Mouse (Mus musculus): ENCODE results near the gene Nol4l. TPM values are rescaled to one million over a fixed set of nuclear protein-coding genes. Genes with fewer than 3 reads are reported as not detected.
A peak's percentile ranks its signal among the peaks of the same experiment; 100 is the strongest.

The Nol4l gene
- polyA plus RNA-seq, 2 experiments = 3.7 to 5.7 TPM

DNA sequence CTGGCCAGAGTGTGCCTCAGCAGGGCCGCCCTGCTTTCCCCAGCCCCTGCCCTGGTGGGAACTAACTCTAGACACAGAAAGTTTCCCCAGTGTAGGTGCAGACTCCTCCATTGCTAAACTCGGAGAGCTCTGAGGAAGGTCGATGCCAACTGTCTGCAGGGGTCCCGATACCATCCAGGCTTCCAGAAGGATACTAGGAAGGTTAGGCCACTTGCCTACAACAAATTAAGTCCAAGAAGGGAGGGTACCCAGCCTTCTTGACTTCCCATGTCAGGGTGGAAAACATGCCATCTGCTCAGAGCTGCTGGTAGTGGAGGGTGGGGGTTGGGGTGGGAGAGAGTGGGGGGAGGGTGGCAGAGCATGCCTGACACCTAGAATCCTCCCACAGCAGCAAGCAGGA is 15.0 kb upstream of the Nol4l start:
- Histone ChIP-seq H3K4me3 (ENCODE audit: insufficient read depth in 1 of 2, low read depth in 2 of 2, low read length in 2 of 2) (no peak overlapping the region), H3K27me3 (ENCODE audit: control insufficient read depth, insufficient read depth, low read length) (no peaks in the 10 kb centered on the region), H3K4me1 (replicated peaks; ENCODE audit: control insufficient read depth in 2 of 2, insufficient read depth in 2 of 2, low read length in 1 of 2) (peaks cover 59 to 75% of the 10 kb centered on the region in 2 experiments), H3K4me2 (ENCODE audit: low read depth) (peak overlapping the region; percentile 38), H3K36me3 (replicated peaks; ENCODE audit: control insufficient read depth, insufficient read depth, low read depth) (no peaks in the 10 kb centered on the region), H3K9ac (replicated peaks) (no peak overlapping the region; the same call in 1 of the 2 replicates), H3K27ac (peak overlapping the region; percentile 45), H3K9me3 (ENCODE audit: control insufficient read depth, low read length) (no peaks in the 10 kb centered on the region)
- WGBS (ENCODE audit: insufficient replicate concordance) = 53% methylated on average over 4 of the region's 4 CpGs
- no peak for TF ChIP-seq EP300 (IDR thresholded peaks at IDR 0.05; ENCODE audit: low read depth)
- TF ChIP-seq CTCF (IDR thresholded peaks at IDR 0.05; ENCODE audit: low read depth) = no peak
- ATAC-seq (ENCODE audit: insufficient read depth) (no peak), DNase-seq (ENCODE audit: low read depth in 3 of 3, low spot score in 3 of 3) (no peak)

DNA sequence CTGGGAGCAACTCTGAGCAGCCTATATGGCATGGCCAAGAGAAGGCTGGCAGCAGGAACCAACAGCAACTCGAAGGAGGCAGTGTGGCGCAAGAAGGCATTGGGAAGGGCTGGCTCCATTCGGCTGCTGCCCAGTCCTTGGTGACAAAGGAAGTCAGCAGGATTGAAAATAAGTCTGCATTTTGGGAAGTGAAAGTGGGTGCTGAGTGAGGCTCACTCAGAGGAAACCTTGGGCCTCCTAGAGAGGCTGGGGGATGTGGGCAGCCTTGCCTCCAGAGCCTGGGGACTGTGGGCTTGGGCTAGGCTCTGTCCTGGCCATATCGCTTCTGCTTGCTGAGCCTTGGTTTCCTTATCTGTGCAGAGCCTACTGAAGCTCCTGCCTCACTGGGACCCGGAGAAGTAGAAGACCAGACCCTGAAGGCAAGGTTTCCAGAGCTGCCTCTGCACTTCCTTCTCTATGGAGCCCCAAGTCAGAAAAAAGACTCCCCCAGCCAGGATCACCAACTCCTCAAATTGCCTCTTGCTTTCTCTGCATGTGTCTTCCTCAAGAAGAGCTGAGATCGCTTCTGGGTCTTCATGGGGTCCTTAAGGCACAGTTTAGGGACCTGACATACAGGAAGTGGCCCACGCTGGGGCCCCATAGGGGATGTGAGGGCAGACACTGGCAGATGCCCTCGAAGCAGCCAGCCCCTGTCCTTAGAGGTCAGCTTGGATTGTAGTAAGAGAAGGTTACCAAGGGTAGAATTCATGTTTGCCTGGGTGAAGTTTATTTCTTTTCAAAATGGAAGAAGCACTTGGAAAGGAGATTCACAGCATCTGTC is 14.3 kb upstream of the Nol4l start:
- Histone ChIP-seq H3K4me1 (replicated peaks; ENCODE audit: control insufficient read depth in 2 of 2, insufficient read depth in 2 of 2, low read length in 1 of 2) (peaks cover 53 to 68% of the 10 kb centered on the region in 2 experiments), H3K9ac (replicated peaks) (peak overlapping the region; percentile 45), H3K36me3 (replicated peaks; ENCODE audit: control insufficient read depth, insufficient read depth, low read depth) (no peaks in the 10 kb centered on the region), H3K4me2 (ENCODE audit: low read depth) (peak overlapping the region; percentile 38), H3K27me3 (ENCODE audit: control insufficient read depth, insufficient read depth, low read length) (no peaks in the 10 kb centered on the region), H3K4me3 (ENCODE audit: insufficient read depth in 1 of 2, low read depth in 2 of 2, low read length in 2 of 2) (no peak overlapping the region), H3K9me3 (ENCODE audit: control insufficient read depth, low read length) (no peaks in the 10 kb centered on the region), H3K27ac (peak overlapping the region; percentile 45)
- TF ChIP-seq EP300 (IDR thresholded peaks at IDR 0.05; ENCODE audit: low read depth) = no peak
- no peak for TF ChIP-seq CTCF (IDR thresholded peaks at IDR 0.05; ENCODE audit: low read depth)
- WGBS (ENCODE audit: insufficient replicate concordance) = 11% methylated on average over 8 of the region's 8 CpGs
- DNase-seq (ENCODE audit: low read depth in 3 of 3, low spot score in 3 of 3) (no peak), ATAC-seq (ENCODE audit: insufficient read depth) (peak; percentile 64)

- H3K9ac ChIP-seq (replicated peaks) = no peak overlapping the region; the same call in 1 of the 2 replicates
- no peaks in the 10 kb centered on the region for H3K9me3 ChIP-seq (ENCODE audit: control insufficient read depth, low read length)
- WGBS (ENCODE audit: insufficient replicate concordance) = 23% methylated on average over 8 of the region's 8 CpGs
- no peak overlapping the region for H3K4me3 ChIP-seq (ENCODE audit: insufficient read depth in 1 of 2, low read depth in 2 of 2, low read length in 2 of 2)
- ATAC-seq (ENCODE audit: insufficient read depth) = peak; percentile 68
- peak overlapping the region; percentile 49 for H3K27ac ChIP-seq
- no peaks in the 10 kb centered on the region for H3K27me3 ChIP-seq (ENCODE audit: control insufficient read depth, insufficient read depth, low read length)
- TF ChIP-seq EP300 (IDR thresholded peaks at IDR 0.05; ENCODE audit: low read depth) (no peak), CTCF (IDR thresholded peaks at IDR 0.05; ENCODE audit: low read depth) (0 out of 2 replicates have a peak, but pooled peaks have one; percentile 10)
- no peaks in the 10 kb centered on the region for H3K36me3 ChIP-seq (replicated peaks; ENCODE audit: control insufficient read depth, insufficient read depth, low read depth)
- peaks cover 45 to 59% of the 10 kb centered on the region in 2 experiments for H3K4me1 ChIP-seq (replicated peaks; ENCODE audit: control insufficient read depth in 2 of 2, insufficient read depth in 2 of 2, low read length in 1 of 2)
- DNase-seq (ENCODE audit: low read depth in 3 of 3, low spot score in 3 of 3) = no peak
- peak overlapping the region; percentile 38 for H3K4me2 ChIP-seq (ENCODE audit: low read depth)
These were observed 13.3 kb upstream of the Nol4l start for GRCm38 (mm10) chr2:153542936-153543668.

DNA sequence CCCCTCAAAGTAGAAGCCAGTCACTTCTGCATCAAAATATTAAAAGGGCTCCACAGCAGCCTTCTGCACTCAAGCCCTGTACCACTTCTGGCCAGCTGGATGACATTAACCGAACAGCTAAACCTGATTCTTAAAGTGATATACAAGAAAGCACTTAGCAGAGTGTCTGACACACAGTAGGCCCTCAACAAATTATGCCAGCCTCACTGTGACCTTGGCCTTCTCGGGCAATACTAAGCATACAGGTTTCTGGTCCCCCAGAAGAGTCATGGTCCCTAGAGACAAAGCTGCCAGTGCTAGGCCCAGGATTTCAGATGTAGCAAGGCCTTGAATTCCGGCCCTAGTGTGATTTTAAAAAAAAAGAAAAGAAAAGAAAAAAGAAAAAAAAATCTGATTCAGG is 9.1 kb upstream of the Nol4l start:
- ATAC-seq (ENCODE audit: insufficient read depth) (no peak), DNase-seq (ENCODE audit: low read depth in 3 of 3, low spot score in 3 of 3) (no peak)
- H3K27ac ChIP-seq = no peak overlapping the region
- H3K4me3 ChIP-seq (ENCODE audit: insufficient read depth in 1 of 2, low read depth in 2 of 2, low read length in 2 of 2) = no peak overlapping the region
- TF ChIP-seq CTCF (IDR thresholded peaks at IDR 0.05; ENCODE audit: low read depth) = no peak
- no peak for TF ChIP-seq EP300 (IDR thresholded peaks at IDR 0.05; ENCODE audit: low read depth)
- H3K9ac ChIP-seq (replicated peaks) = no peak overlapping the region
- no peaks in the 10 kb centered on the region for H3K36me3 ChIP-seq (replicated peaks; ENCODE audit: control insufficient read depth, insufficient read depth, low read depth)
- H3K4me1 ChIP-seq (replicated peaks; ENCODE audit: control insufficient read depth in 2 of 2, insufficient read depth in 2 of 2, low read length in 1 of 2) = peaks cover 12 to 19% of the 10 kb centered on the region in 2 experiments
- H3K27me3 ChIP-seq (ENCODE audit: control insufficient read depth, insufficient read depth, low read length) = no peaks in the 10 kb centered on the region
- H3K4me2 ChIP-seq (ENCODE audit: low read depth) = no peak overlapping the region
- WGBS (ENCODE audit: insufficient replicate concordance) = 68% methylated on average over 3 of the region's 3 CpGs
- no peaks in the 10 kb centered on the region for H3K9me3 ChIP-seq (ENCODE audit: control insufficient read depth, low read length)

DNA sequence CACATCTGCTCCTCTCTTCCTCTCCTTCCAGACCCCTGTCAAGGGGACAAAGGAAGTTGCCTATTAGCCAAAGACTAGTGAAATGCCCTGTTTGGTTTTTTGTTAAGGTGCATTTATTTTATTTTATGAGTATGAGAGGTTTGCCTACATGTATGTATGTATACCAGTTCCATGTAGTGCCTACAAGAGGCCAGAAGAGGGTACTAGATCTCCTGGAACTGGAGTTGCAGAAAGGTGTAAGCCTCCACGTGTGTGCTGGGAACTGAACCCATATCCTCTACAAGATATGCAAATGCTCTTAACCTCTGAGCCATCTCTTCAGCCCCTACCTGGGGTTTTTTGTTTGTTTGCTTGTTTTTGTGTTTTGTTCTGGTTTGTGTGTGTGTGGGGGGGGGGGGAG is 4.2 kb upstream of the Nol4l start:
- peak; percentile 28; the same call in 1 of the 2 replicates for TF ChIP-seq CTCF (IDR thresholded peaks at IDR 0.05; ENCODE audit: low read depth)
- no peak for TF ChIP-seq EP300 (IDR thresholded peaks at IDR 0.05; ENCODE audit: low read depth)
- Histone ChIP-seq H3K27me3 (ENCODE audit: control insufficient read depth, insufficient read depth, low read length) (no peaks in the 10 kb centered on the region), H3K27ac (no peak overlapping the region), H3K4me2 (ENCODE audit: low read depth) (no peak overlapping the region), H3K36me3 (replicated peaks; ENCODE audit: control insufficient read depth, insufficient read depth, low read depth) (no peaks in the 10 kb centered on the region), H3K4me1 (replicated peaks; ENCODE audit: control insufficient read depth in 2 of 2, insufficient read depth in 2 of 2, low read length in 1 of 2) (peaks cover 4 to 6% of the 10 kb centered on the region in 2 experiments), H3K9ac (replicated peaks) (no peak overlapping the region), H3K9me3 (ENCODE audit: control insufficient read depth, low read length) (no peaks in the 10 kb centered on the region), H3K4me3 (ENCODE audit: insufficient read depth in 1 of 2, low read depth in 2 of 2, low read length in 2 of 2) (no peak overlapping the region)
- WGBS (ENCODE audit: insufficient replicate concordance) = 79% methylated on average over 1 of the region's 1 CpGs
- DNase-seq (ENCODE audit: low read depth in 3 of 3, low spot score in 3 of 3) (no peak), ATAC-seq (ENCODE audit: insufficient read depth) (no peak)

Measured in liver, embryonic 14.5 days (tissue).